Mouse (Mus musculus): ENCODE data around the gene Olfr78.
A peak's percentile ranks its signal among the peaks of the same experiment; 100 is the strongest.

Olfr78 gene

GRCm38 (mm10) chr7:102759266-102759665 is at the start of gene Olfr78, which contains the start of gene Olfr560:
Gene Olfr78 (minus strand): TSS chr7:102759471.
Gene Olfr560 (minus strand): TSS chr7:102759366.
- no peak for DNase-seq

GRCm38 (mm10) chr7:102803180-102803579 is 43.9 kb upstream of the Olfr78 start, which contains the start of gene Olfr564:
Gene Olfr564 (plus strand): TSS chr7:102803480.
- DNase-seq = no peak

GRCm38 (mm10) chr7:102770921-102771320 is 11.7 kb upstream of the Olfr78 start, which contains the start of gene Olfr561:
Gene Olfr561 (plus strand): TSS chr7:102771221.
- DNase-seq = no peak

GRCm38 (mm10) chr7:102752086-102752485 is 7.2 kb downstream of the Olfr78 start:
- no peak for DNase-seq

GRCm38 (mm10) chr7:102737705-102738104 is 21.6 kb downstream of the Olfr78 start:
- DNase-seq = no peak

GRCm38 (mm10) chr7:102733793-102734192 is 25.5 kb downstream of the Olfr78 start:
- no peak for DNase-seq

- no peak for DNase-seq
Measured at GRCm38 (mm10) chr7:102727391-102727790, 31.9 kb downstream of the Olfr78 start, which contains the start of gene Olfr559. Gene Olfr559 (minus strand): TSS chr7:102727491.

- DNase-seq = no peak
Measured at GRCm38 (mm10) chr7:102718970-102719369, 40.3 kb downstream of the Olfr78 start, which contains the start of gene Olfr33. Gene Olfr33 (minus strand): TSS chr7:102719070.

GRCm38 (mm10) chr7:102701915-102702314 is 57.4 kb downstream of the Olfr78 start, which contains the start of gene Olfr558:
Gene Olfr558 (plus strand): TSS chr7:102702215.
- no peak for DNase-seq

GRCm38 (mm10) chr7:102698461-102698860 is 60.8 kb downstream of the Olfr78 start:
- DNase-seq = no peak

GRCm38 (mm10) chr7:102695358-102696125 is 63.7 kb downstream of the Olfr78 start, which contains the start of gene Olfr557:
Gene Olfr557 (plus strand): TSS chr7:102695910.
- peak; percentile 49 for DNase-seq

Measured in kidney, postnatal 10 days (tissue).